In the genomic region with DNA sequence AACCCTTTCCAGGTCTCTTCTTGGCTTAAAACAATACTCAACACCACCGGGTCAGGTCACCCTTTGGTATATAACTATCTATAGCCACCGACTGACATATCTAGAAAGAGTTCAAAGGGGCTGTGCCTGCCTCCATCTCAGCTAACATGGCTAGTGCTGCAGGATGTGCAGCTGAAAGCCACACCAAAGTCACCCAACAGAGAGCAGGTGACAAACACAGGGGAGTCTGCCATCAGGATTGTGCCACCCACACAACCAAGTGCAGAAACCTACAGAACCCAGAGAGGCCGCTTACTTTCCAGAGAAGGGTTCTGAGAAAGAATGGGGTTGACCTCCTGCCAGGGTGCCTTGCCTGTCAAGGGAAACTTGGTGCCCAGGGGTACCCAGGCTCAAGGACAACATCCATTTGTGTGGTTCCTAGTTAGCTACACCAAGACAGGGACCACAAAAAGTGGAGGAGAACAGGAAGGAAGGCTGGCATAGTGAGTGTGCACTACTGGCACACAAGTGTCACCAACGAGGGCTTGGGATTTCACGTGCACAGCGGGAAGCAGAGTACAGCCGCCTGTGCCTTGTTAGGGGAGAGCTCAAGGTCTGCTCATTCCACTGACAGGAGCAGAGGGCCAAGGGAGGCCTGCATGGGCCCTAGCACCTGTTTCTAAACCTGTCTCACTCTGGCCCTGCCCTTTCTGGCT, we compare ENCODE assay signal across 11 mouse cellular contexts. TPM values are rescaled to one million over a fixed set of nuclear protein-coding genes. Genes with fewer than 3 reads are reported as not detected.
DNase-seq lines count a peak whose midpoint lies in the region; ATAC-seq and TF ChIP-seq lines count a peak whose summit lies in the region.
"Had no signal": no experiment of that assay in that cellular context is flagged by ENCODE, and none has a peak within 500 bp of the region (broad histone marks: within the 10 kb centered on the region; RNA-seq: fewer than 3 reads in every experiment).

No protein-coding gene starts in this region.

- H3K27ac ChIP-seq in limb, embryonic 12.5 days = peak overlapping the region; percentile 29; the same call in 1 of the 2 replicates
- no peak overlapping the region for H3K27ac ChIP-seq in limb, embryonic 10.5 days
- H3K27ac ChIP-seq in liver, postnatal 0 days (ENCODE audit: low read depth) = peak overlapping the region; percentile 78
- H3K27ac ChIP-seq: forebrain, embryonic 15.5 days; intestine, embryonic 15.5 days had no signal

- no peak overlapping the region for H3K4me3 ChIP-seq in limb, embryonic 12.5 days (replicated peaks)
- H3K4me3 ChIP-seq in limb, embryonic 10.5 days = no peak overlapping the region
- peak overlapping the region; percentile 62 for H3K4me3 ChIP-seq in liver, postnatal 0 days (ENCODE audit: low read depth, low read length)
- H3K4me3 ChIP-seq: forebrain, embryonic 15.5 days; intestine, embryonic 15.5 days had no signal

- peaks cover 89% of the 10 kb centered on the region for H3K36me3 ChIP-seq in limb, embryonic 12.5 days
- H3K36me3 ChIP-seq in limb, embryonic 10.5 days = peaks cover 91% of the 10 kb centered on the region
- H3K36me3 ChIP-seq in liver, postnatal 0 days (replicated peaks; ENCODE audit: insufficient read depth, low read length) = peaks cover 69% of the 10 kb centered on the region

- H3K9me3 ChIP-seq in limb, embryonic 12.5 days = no peaks in the 10 kb centered on the region
- H3K9me3 ChIP-seq in limb, embryonic 10.5 days (replicated peaks) = no peaks in the 10 kb centered on the region
- no peaks in the 10 kb centered on the region for H3K9me3 ChIP-seq in liver, postnatal 0 days (ENCODE audit: low read length)
- H3K9me3 ChIP-seq: forebrain, embryonic 15.5 days; intestine, embryonic 15.5 days had no signal

- no peaks in the 10 kb centered on the region for H3K27me3 ChIP-seq in limb, embryonic 12.5 days
- H3K27me3 ChIP-seq in limb, embryonic 10.5 days (ENCODE audit: low read depth, poor library complexity, severe bottlenecking) = no peaks in the 10 kb centered on the region
- no peaks in the 10 kb centered on the region for H3K27me3 ChIP-seq in liver, postnatal 0 days (ENCODE audit: insufficient read depth, low read length)
- H3K27me3 ChIP-seq: forebrain, embryonic 15.5 days; intestine, embryonic 15.5 days had no signal

- DNase-seq in limb, embryonic 10.5 days (ENCODE audit: low spot score) = no peak
- no peak for DNase-seq in liver, postnatal 0 days
- peak; percentile 61 for DNase-seq in thymus, postnatal 4 days
- DNase-seq in neural tube, embryonic 10.5 days (ENCODE audit: extremely low spot score, low spot score) = no peak
- no peak for DNase-seq in ovary, postnatal 36 days (ENCODE audit: low spot score)
- DNase-seq: cerebellum, adult 9-10 months had no signal

- H3K4me1 ChIP-seq in limb, embryonic 12.5 days (replicated peaks) = peaks cover 1% of the 10 kb centered on the region
- H3K4me1 ChIP-seq in limb, embryonic 10.5 days = peaks cover 13% of the 10 kb centered on the region
- H3K4me1 ChIP-seq in liver, postnatal 0 days (ENCODE audit: insufficient read depth) = peaks cover 55% of the 10 kb centered on the region

- H3K9ac ChIP-seq in limb, embryonic 12.5 days (replicated peaks) = no peak overlapping the region
- peak overlapping the region; percentile 62 for H3K9ac ChIP-seq in liver, postnatal 0 days (replicated peaks)
- H3K9ac ChIP-seq: forebrain, embryonic 15.5 days; intestine, embryonic 15.5 days had no signal

- no peak for ATAC-seq in limb, embryonic 12.5 days (ENCODE audit: insufficient number of reproducible peaks, insufficient read depth, low FRiP score, low TSS enrichment, low read depth)
- ATAC-seq in erythroblast, adult 5-6 weeks (replicated peaks; ENCODE audit: low FRiP score, poor library complexity, severe bottlenecking) = peak; percentile 8
- ATAC-seq in liver, postnatal 0 days = peak; percentile 7
- ATAC-seq: forebrain, embryonic 15.5 days; midbrain, embryonic 16.5 days had no signal

- TF ChIP-seq CTCF in liver, postnatal 0 days (IDR thresholded peaks at IDR 0.05; ENCODE audit: low read depth) = no peak

- 86% methylated on average over 7 of the region's 7 CpGs for WGBS in limb, embryonic 12.5 days
- WGBS in limb, embryonic 10.5 days = 94% methylated on average over 7 of the region's 7 CpGs
- WGBS in liver, postnatal 0 days (ENCODE audit: insufficient replicate concordance) = 78% methylated on average over 7 of the region's 7 CpGs

- no peak for TF ChIP-seq EP300 in liver, postnatal 0 days (IDR thresholded peaks at IDR 0.05; ENCODE audit: low read depth)

- H3K4me2 ChIP-seq in limb, embryonic 12.5 days = no peak overlapping the region
- peak overlapping the region; percentile 71 for H3K4me2 ChIP-seq in liver, postnatal 0 days (ENCODE audit: low read depth, low read length)
- H3K4me2 ChIP-seq: forebrain, embryonic 15.5 days; intestine, embryonic 15.5 days had no signal

RNA-seq across cellular contexts. Expression of a gene that starts 40.5 kb away (rescaled TPM):
- 27.7 and 29.8 TPM in 2 replicates for polyA plus RNA-seq in limb, embryonic 12.5 days (2016; fragmentation: Nextera tagmentation; extraction: Ambion mirVana)
- 32.7 and 39.1 TPM in 2 replicates for polyA plus RNA-seq in limb, embryonic 10.5 days (2016; fragmentation: Nextera tagmentation; extraction: Ambion mirVana)
- total RNA-seq in erythroblast, adult 5-6 weeks (2015; ENCODE audit: low replicate concordance) = 119 and 143 TPM in 2 replicates
- 126 and 169 TPM in 2 replicates for total RNA-seq in erythroblast, adult 5-6 weeks (2017; ENCODE audit: low replicate concordance)
- polyA plus RNA-seq in liver, postnatal 0 days (2015; fragmentation: Nextera tagmentation; extraction: Ambion mirVana) = 15.2 and 17.2 TPM in 2 replicates
